Mouse (Mus musculus) mature B cell (primary cell): ENCODE measurements around the gene Aftph.

Source experiments
- in situ Hi-C: fragments of 300-500 bp; cut with MboI; formaldehyde crosslinking; loops from 2 replicates; pipeline ENCODE4 v1.14.3; 2019

Gene Aftph

GRCm38 (mm10) chr11:20647902-20648625 is 93.3 kb downstream of the Aftph start:
- in situ Hi-C loops: no loop called here

GRCm38 (mm10) chr11:20646986-20647726 is 94.2 kb downstream of the Aftph start:
- in situ Hi-C loops: no loop called here

DNA sequence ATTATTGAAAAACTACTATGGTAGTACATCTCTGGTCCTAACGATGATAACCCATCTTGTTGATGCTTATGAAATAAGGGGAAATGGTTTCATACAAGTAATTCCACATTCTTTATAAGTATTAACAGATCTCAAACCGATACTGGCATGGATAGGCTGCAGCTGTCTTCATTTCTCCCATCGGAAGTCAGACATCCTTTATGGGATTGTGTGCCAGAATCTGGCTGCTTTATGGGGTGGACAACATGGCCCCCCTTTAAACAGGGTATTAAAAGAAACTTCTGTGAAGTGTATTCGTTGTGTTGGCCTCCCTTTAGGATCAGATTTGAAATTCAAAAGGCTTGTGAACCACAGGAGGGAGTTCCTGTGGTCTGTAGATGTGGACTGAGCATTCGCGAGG is 95.2 kb downstream of the Aftph start:
- in situ Hi-C loops: no loop called here

- in situ Hi-C loops: no loop called here
Observed at GRCm38 (mm10) chr11:20645521-20645920, 95.9 kb downstream of the Aftph start.

- in situ Hi-C loops: no loop called here
Observed at GRCm38 (mm10) chr11:20644872-20645271, 96.5 kb downstream of the Aftph start.

DNA sequence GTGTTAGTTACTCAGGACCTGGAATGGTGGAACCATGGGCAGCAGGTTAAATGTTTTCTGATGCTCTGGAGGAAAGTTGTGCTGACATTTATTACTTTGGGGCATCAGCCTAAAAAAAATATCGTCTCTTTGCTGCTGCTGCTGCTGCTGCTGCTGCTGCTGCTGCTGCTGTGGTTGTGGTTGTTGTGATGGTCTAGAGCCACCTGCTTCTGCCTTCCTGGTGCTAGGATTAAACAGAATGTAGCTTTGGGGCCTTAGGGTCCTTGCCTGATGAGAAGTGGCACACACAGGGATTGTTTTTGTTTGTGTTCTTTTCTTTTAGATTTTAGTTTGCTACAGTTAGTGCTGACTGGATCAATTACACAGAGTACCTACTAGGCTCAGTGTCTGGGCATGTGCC is 97.2 kb downstream of the Aftph start:
- in situ Hi-C loops: no loop called here

- in situ Hi-C loops: no loop called here
Observed at GRCm38 (mm10) chr11:20643161-20643560, 98.2 kb downstream of the Aftph start.

DNA sequence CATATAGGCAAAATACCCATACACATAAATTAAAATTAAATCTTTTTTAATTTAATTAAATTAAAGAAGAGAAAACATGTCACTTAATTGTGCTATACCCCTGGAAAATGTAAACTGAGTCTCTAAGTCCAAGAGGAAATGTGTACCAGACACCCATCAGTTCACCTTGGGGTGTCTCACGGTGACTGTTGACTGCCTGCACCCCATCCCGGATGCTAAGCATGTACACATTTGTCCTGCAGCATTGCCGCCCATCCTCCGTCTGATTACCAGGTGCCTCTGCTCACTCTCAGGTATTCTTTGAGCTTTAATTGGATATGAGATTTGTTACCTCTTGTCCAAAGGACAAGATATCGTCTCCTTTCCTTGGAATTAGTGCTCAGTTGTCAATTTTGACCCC is 99.1 kb downstream of the Aftph start:
- in situ Hi-C loops: no loop called here

DNA sequence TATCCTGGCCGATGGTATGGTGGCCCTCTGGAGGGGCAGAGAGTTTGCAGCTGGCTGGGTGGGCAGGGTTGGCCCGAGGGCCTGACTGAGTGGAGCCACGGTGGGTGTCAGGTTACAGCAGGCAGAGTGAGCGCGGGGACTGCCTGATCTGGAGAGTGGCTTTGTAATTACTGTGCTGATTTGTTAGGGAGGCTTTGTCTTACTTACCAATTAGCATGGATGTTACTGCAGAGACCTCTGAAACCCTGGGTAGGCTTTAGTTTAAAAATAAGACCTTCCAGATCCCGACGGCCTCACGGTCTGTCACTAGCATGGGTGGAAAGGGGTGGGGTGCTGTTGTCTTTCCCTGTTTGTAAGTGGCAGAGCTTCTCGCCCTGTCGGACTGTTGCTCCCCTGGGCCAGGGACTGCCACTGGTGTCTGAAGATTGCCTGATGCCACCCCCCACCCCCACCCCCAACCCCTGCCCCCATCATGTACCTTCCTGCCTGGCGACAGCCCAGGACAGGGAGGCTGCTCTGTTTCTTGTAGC is 101.4 kb downstream of the Aftph start:
- in situ Hi-C loops: loop anchor here (5.0 to 10.0 kb wide), 2 partner anchors 95 to 178 kb away; partner anchors contain the start of gene Sertad2

DNA sequence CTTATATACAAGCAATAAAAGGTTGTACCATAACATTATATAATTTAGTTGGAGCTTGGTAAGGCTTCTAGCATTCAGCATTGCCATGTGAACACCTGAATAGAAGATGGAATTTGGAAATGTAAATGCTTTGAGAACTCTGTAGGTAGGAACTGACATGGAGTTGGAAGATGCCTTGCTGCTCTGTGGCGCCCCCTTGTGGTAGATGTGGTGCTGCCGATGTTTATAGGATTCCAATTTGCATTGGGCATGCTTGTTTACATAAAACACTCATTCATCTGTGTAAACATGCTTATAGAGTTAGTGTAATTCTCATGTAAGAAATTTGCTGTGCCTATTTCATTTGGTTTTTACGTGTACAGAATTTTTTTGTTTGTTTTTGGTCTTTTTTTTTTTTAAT is 102.5 kb downstream of the Aftph start:
- in situ Hi-C loops: loop anchor here (5.0 to 10.0 kb wide), 2 partner anchors 94 to 177 kb away; partner anchors contain the start of gene Sertad2

DNA sequence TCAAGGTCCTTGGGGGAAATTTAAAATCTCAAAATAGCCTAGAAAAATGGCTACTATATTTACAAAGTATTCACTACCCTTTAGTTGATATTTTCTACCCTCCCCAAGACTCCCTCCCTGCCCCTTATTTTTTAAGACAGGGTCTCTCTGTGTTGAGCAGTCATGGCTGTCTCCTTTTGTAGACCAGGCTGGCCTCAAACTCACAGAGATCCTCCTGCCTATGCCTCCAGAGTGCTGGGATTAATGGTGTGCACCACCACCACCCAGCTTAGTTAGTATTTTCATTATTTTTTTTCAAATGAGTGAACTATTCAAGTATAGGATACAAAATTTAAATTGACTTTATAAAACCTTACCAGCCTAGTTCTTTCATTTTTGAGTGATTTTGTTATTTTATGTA is 104.3 kb downstream of the Aftph start:
- in situ Hi-C loops: loop anchor here (5.0 to 10.0 kb wide), 2 partner anchors 92 to 175 kb away; partner anchors contain the start of gene Sertad2

- in situ Hi-C loops: loop anchor here (5.0 to 10.0 kb wide), 2 partner anchors 91 to 174 kb away; partner anchors contain the start of gene Sertad2
Observed at GRCm38 (mm10) chr11:20636114-20636513, 105.3 kb downstream of the Aftph start.

GRCm38 (mm10) chr11:20635646-20636045 is 105.7 kb downstream of the Aftph start:
- in situ Hi-C loops: loop anchor here (5.0 to 10.0 kb wide), 2 partner anchors 91 to 173 kb away; partner anchors contain the start of gene Sertad2
